Mouse (Mus musculus) retina, adult 2 months (tissue): ENCODE results near the gene Add3.

Experiments
- DNase-seq: peaks from one replicate; pipeline ENCODE4 v3.0.0-alpha.2; 2012; ENCODE audit warnings: low read depth, low spot score

The Add3 gene

DNA sequence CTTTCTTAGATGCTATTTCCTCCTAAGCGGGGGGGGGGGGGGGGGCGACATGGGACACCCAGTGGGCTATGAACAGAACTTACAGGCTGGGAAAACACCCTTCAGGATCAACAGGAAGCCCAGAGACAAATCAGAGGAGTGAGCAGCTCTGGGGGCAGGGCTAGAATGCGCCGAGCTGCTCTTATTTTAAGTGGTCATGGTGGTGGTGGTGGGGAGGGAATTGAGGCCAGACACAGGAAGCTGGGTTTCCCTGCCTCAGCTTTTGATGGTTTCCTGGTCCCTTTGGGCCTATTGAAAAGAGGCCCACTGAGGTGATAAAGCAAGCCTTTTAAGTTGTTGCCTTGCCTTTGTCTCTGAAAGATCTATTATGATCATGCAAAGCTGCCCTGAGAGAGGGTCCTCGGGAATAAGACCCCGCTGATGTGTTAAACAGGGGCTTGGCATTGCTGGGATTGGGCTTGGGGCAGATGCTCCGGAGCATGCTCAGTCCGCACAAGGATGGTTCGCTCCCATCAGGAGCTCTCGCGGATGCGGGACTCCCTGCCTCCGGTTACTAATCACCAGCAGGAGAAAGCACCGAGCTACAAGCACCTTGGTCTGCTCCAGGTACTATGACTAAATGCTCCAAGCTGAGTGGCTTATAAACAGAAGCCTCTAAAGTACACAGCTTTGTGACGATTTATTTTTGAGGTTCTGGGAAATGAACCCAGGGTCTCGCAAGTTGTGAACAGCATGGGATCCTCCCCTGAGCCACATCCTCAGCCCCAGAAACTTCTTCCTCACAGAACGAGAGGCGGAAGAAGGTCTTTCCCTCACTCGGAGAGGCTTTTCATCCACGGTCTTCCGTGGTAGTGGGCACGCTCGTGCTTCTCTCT, 123.9 kb downstream of the Add3 start:
- no peak for DNase-seq

DNA sequence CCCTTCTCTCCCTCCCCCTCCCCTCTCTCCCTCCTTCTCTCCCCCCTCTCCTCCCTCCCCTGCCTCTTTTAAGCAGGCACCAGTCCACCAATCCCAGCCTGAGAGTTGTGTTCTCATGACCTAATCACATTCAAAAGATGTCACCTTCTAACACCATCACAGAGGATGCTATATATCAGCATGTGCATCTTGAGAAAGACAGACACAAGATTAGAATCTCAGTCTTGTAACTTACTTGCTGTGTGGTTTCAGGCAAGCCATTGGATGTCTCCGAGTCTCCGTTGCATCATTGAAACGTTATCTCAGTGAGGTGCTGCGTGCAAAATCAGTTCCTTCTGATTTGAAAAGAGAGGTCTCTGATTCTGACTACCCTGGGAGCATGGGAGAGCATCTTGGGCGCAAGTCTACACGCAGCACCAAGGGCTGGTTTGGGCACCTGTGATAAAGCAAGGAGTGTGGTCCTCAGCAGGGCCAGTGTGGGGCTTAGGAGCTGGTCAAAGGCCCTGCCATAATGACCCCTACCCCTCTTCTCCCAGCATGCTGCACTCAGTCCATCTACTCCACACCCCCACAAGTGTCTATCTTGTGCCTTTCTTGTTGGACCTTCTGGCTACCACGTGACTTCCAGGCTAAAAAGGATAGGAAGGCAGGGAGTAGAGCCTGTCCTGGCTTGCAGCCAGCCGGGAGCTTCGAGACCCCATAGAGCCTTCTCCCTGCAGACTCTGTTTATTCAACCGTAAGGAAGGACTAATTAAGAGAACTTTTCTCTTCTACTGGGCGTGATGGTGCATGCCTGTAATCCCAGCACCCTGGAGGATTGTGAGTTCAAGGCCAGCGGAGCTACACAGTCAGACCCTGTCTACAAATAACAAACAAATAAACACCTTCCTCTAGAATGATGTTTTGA, 124.8 kb downstream of the Add3 start:
- no peak for DNase-seq

DNA sequence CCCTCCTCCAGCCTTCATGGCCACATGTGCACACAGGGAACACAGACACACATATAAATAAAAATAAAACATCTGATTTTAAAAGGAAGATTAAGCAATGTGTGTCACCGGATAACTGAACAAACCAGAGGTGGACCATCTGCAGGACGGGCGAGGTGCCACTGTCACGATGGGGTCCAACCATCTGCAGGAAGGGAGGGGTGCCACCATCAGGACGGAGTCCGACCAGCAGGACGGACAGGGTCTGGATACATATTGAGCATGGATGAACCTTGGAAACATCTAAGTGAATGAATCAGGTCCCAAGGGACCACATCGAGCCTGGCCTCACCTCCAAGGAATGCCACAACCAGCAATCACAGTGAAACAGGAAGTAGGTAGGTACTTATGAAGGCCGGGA, 127.1 kb downstream of the Add3 start:
- DNase-seq: no peak

DNA sequence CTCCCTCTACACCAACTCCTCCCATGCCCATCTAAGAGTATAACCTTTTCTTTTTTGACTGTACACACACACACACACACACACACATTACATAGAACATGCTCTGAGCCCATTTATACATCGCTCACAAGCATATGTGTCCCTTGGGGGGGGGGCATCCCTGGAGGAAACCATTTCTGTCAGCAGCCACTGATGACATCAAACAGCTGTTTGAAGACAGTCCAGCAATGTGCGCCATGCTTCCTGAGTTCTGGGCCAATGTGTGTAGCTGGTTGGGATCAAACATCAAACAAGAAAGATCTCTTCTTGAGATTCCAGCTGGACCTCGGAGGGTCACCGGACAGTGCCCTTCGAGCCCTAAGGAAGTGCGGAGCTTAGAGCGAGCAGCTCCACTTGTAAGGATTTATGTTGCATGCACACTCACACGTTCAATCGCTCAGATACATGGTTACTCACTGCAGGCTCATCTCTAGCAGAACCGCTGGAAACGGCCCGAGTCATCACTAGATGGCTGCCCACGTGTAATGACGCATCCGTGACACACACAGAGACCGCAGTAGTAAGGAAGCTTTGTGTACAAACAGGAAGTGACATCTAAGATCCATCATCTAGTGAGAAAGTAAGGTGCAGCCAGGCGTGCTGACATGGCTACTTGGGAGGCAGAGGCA, 132.9 kb downstream of the Add3 start:
- no peak for DNase-seq

DNA sequence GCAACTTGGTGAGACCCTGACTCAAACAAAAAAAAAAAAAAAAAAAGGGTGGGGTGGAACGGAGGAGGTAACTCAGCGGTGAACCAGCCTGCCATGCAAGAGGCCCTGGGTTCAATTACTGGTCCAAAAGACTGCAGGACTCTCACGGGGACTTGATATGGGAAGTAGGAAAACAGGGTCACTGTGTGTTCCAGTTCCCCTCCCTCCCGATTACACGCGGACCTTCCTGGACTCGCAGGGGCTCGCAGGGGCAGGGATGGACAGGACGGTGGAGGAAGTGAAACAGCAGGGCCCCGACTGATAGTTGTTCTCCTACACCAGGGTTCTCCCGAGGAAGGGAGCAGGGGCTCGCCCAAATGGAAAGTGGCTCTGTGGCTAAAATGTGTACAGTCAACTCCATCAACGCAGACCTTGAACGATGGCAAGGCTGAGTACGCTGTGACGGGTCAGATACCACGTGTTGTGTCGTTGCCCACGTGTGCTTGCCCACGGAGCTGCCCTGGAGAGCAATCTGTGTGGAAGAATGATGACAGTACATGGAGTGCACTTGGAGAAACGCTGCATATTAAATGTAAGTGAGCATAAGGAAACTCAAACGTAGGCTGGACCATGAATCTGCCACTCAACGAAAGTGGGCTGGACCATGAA, 133.7 kb downstream of the Add3 start:
- DNase-seq: no peak

DNA sequence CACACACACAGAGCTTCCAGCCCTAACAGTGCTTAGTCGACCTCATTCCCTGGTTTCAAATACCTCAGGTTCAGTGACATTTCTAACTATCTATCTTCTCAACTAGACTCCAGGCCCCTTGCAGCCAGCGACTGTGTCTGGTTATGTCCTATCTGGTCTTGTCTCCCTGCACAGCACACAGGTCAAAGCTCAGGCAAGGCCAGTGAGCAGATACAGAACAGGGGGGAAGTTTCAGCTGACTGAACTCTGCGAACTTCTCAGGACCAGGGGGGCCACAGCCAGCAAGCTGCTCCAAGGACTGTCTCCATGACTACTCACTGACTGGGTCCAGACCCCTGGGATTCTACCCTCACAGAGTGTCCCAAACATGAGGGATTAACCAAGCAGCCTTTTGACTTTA, 135.0 kb downstream of the Add3 start:
- no peak for DNase-seq

DNA sequence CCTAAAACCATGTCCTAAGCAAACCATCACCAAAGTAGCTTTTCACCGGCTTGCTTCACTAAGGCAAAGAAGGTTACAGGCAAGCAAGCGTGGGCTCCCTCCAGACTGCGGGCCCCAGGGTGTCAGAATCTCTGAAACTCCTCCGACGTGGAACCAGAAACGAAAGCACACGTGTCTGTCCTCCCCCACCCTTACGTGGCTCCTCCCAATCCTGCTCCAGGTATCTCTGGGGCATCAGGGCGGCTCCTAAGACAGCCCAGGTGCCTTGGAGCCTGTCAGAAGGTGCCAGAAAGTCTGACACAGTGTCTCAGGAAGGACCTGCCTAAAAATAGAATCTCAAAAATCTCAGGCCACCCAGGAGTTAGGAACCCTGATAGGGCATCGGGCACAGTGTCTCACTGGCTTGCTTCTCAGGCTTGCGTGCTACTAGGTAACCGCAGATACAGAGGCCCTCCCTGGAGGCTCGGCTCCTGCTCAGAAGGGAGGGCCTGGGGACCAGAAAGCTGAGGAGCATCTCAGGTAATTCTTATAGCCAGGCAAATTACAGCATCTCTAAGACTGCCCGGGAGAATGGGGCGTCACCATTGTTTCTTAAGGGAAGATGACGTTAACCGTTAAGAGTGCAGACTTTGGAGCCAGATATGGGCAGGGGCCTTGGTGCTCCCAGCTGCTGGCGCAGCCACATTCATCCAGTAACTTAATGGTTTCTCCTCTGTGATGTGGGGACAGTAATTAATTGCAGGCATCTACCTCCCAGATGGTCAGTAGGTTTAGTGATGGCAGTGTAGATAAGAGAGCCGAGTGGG, 136.9 kb downstream of the Add3 start:
- DNase-seq: no peak

DNA sequence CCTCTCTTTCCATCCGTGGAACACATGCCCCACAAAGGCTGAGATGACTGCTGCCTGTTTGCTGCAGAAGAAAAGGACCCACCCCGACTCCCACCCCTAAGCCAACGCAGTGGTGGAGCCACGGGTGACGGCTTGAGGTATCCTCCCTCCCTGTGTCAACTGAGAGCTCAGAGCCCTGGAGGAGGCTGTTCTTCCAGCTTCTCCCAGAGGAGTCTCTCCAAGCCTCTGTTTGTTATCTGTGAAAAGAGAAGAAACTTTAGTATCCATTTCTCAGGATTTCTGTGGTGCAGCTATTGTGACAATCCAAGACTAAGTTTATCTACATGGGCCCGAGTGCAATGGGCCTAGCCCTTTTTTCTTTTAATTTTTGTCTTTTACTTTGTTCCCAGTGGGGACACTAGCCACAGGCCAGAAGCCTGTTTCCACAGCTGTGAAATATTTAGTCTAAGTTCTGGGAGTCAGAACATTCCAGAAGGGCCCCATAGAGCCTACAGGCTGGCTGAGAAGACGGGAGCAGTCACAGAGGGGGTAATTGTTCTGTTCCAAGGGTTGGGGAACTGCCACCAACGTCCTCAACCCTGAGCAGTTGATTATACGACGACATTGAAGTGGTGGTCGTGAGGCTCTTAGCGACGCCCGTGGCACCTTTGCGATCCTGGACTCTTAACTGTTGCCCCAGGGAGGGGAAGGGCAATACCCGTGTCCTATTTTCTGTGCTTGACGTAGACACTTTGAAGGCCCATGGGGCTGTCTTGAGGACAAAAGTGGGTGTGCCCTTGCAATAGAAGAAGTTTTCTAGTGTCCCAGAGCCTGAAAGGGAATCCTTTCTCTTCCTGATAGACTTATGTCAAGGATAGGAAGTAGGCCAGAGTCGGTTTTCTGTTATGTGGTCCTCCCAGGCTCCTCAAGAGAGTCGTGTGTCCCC, 138.5 kb downstream of the Add3 start:
- DNase-seq: no peak

DNA sequence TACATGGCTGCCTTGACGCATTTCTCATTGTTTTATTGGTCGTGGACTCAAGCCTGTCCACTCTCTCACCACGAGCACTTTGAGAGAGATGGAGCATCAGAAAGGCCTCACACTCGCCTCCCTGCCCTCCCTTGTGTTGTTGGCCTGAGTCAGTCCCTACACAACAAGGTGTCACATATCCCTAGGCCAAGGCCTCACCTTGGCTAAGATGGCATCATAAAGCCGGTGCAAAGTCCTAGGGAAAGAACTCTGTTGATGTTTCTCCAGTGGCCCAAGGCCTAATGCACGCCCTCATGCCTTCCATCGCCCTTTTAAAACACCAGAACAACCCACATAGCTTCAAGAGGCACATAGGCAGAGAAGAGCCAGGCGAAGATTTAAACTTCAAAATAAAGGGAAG, 140.0 kb downstream of the Add3 start:
- DNase-seq: no peak

DNA sequence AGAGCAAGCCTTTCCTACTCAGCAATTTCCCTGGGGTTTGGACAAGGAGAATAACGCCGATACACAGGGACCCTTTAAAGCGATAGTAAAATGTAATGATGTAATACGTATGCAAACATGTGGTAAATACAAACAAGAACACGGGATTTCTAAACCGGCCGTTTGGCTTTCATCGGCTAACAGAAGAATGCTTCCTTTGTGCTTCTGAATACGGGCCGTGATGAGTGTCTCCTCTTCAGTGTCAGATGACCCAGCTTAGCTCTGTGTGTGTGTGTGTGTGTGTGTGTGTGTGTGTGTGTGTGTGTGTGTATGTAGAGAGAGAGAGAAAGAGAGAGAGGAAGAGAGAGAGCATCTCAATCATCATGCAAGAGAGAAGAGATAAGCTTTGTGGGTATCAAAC, 142.3 kb downstream of the Add3 start:
- no peak for DNase-seq

DNA sequence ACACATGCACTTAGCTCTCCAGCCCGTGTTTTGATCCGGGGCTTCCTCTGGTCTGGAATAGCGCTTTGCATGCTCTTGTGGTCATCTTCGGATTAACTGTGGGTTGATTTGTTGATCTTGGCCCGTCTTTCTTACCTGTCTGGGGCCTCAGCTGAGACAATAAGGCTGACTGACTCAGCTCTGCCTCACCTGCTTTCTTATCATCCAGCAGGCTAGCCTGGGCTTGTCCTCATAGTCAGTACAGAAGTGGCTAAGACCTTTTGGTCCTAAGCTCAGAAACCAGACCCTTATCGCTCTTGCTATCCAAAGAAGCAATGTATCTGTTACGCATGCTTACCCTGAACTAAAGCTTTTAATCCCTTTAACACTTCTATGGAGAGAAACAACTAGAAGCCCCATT, 143.5 kb downstream of the Add3 start:
- no peak for DNase-seq

DNA sequence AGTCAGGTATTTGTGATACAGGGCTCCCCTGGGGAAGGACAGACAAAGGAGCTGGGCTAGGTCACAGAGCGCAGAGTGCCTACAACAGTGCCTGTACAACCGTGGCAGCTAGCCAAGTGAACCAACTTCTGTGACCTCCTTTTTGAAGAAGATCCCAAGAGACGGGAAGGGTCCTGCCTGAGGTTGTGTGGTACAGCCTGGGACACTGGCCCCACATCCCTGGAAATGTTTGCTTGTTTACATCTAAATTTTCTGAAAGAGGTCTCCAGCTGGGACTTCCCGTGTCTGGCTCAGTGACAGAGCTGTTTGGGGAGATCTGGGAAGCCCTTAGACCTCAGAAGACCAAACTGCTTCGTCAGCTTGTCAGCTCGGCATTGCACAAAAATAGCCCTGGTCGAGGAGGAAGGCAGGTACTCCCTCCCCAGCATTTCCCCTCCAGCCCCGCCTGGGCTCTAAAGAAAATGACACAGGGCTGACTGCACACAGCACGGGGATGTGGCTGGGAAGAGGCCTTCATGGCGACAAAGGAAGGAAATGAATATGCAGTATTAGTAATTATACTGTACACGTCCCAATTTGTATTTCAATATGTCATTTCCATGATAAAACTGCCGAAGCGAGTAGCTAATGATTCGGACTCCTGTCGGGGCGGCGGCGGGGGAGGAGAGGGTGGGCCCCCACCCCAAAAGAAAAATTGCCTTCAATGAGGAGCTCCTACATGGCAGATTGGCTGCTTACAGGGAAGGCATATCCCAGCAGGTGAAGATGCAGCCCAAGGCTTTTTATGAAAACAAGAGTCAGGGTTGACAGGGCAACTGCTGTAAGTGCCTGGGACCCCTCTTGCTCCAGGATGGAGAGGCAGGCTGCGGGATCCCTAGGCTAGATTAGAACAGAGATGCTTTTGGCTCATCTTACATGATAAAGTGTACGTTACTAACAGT, 144.3 kb downstream of the Add3 start:
- DNase-seq: no peak

DNA sequence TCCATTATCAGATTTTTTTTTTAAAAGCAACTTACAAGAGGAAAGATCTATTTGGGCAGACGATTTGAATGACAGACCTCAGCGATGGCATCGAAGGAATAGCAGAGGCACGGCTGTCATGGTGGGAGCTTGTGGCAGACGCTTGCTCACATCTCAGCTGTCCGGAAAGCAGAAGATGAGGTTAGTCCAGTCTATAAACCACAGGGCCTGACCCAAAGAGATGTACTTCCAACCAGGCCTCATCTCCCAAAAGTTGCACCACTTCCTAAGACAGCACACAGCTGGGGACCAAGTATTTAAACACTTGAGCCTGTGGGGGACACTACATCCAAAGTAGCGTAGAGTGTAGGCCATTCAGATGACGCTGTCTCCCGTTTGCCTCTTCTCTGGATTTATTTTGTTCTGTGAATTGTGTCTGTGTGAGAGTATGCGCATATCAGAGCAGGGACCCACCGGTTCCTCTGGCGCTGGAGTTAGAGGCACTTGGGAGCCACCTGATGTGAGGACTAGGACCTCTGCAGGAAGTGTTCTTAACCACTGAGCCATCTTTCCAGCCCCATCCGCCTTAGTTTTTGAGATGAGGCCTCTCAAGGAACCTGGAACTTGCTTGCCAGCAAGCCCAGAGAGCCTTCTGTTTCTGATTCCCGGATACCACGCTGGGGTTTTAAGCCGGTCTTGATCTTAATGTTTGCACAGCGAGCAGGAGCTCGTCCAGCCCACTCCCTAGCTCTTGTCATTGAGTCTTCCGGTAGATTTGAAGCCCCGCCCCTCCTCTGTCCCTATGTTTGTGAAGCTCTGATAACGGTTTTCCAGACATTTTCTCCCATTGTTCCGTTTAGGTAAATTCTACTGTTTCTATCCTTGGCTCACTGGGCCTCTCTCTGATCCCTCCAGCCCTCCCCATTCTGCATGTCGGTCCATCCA, 156.3 kb downstream of the Add3 start:
- no peak for DNase-seq
